Mouse (Mus musculus) cerebellum, adult 8-10 months (tissue): Measurements from ENCODE around the gene Pwwp2a.
A peak's percentile ranks its signal among the peaks of the same experiment; 100 is the strongest.

Experiments used
- DNase-seq: peaks from one replicate; pipeline ENCODE4 v3.0.0; 2022

Pwwp2a gene

GRCm38 (mm10) chr11:43727796-43728195 lies 46.0 kb downstream of the Pwwp2a start:
- no peak for DNase-seq

- DNase-seq = no peak
Measured at GRCm38 (mm10) chr11:43728737-43729301, 47.0 kb downstream of the Pwwp2a start.

GRCm38 (mm10) chr11:43747233-43748226 lies 65.7 kb downstream of the Pwwp2a start, which contains the start of gene Ttc1:
Gene Ttc1, minus strand, starts transcription at chr11:43748008.
- peak; percentile 97 for DNase-seq

- no peak for DNase-seq
Measured at GRCm38 (mm10) chr11:43751542-43751941, 69.7 kb downstream of the Pwwp2a start.

- DNase-seq = no peak
Measured at GRCm38 (mm10) chr11:43754568-43754967, 72.8 kb downstream of the Pwwp2a start.

GRCm38 (mm10) chr11:43755411-43755810 lies 73.6 kb downstream of the Pwwp2a start:
- DNase-seq = no peak

GRCm38 (mm10) chr11:43758436-43758835 lies 76.6 kb downstream of the Pwwp2a start:
- DNase-seq = no peak

- peak; percentile 63 for DNase-seq
Measured at GRCm38 (mm10) chr11:43766922-43767648, 85.3 kb downstream of the Pwwp2a start.

- DNase-seq = no peak
Measured at GRCm38 (mm10) chr11:43767749-43768148, 86.0 kb downstream of the Pwwp2a start.

GRCm38 (mm10) chr11:43770110-43770509 lies 88.3 kb downstream of the Pwwp2a start:
- no peak for DNase-seq
